Comparison of ENCODE assay signal across 12 mouse cellular contexts in the genomic region with DNA sequence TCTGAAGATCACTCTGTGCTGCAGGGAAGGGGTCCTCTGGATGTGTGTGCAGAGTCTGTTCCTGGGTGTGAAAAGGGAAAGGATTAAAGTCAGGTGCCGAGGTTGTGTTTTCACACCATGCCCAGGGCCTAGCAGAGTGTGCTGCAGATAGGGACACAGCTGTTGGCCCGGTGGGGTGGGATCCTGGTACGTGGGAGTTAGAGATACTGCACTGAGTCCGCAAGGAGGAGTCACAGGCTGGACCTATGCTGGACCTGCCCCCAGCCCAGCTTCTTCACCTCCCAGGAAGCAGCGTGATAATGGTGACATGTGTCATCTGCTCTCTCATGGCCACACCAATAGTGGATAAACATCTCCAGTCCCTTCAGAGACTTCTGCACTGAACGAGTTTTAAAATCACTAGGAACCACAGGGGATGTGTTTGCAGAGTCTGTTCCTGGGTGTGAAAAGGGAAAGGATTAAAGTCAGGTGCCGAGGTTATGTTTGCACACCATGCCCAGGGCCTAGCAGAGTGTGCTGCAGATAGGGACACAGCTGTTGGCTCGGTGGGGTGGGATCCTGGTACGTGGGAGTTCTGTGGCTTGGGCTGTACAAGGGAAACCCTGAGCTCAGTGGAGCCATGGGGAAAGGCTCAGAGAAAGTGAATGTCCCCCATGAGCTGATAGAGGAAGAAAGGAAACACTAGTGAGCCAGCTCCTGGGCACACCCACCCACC. TPM values are rescaled to one million over a fixed set of nuclear protein-coding genes. Genes with fewer than 3 reads are reported as not detected.
DNase-seq lines count a peak whose midpoint lies in the region; ATAC-seq lines count a peak whose summit lies in the region.
"Had no signal": no experiment of that assay in that cellular context is flagged by ENCODE, and none has a peak within 500 bp of the region (broad histone marks: within the 10 kb centered on the region; RNA-seq: fewer than 3 reads in every experiment).

No protein-coding gene starts in this region.

- peak overlapping the region; percentile 51 for H3K27ac ChIP-seq in forebrain, embryonic 10.5 days
- no peak overlapping the region for H3K27ac ChIP-seq in forebrain, embryonic 14.5 days (ENCODE audit: low read depth, low read length)
- H3K27ac ChIP-seq in midbrain, embryonic 13.5 days = no peak overlapping the region
- no peak overlapping the region for H3K27ac ChIP-seq in midbrain, embryonic 11.5 days (ENCODE audit: low read depth, low read length)
- H3K27ac ChIP-seq in liver, embryonic 16.5 days (ENCODE audit: low read length) = peak overlapping the region; percentile 82
- H3K27ac ChIP-seq in limb, embryonic 10.5 days = no peak overlapping the region
- H3K27ac ChIP-seq: heart, embryonic 15.5 days had no signal

- intact Hi-C loops in left cerebral cortex, postnatal 14 days (cut with DNase I) = loop anchor here (2.0 kb wide), 1 partner anchor 23 kb away; no protein-coding TSS in a partner anchor

- no peak for DNase-seq in forebrain, embryonic 10.5 days (ENCODE audit: extremely low spot score, low spot score)
- DNase-seq in forebrain, embryonic 14.5 days (ENCODE audit: low spot score) = no peak
- no peak for DNase-seq in midbrain, embryonic 11.5 days (ENCODE audit: low spot score, missing footprints)
- DNase-seq in left cerebral cortex, postnatal 14 days (ENCODE audit: low spot score in 2 of 2) = no peak
- DNase-seq in limb, embryonic 10.5 days (ENCODE audit: low spot score) = no peak
- no peak for DNase-seq in gastrocnemius, adult 18-20 months (ENCODE audit: low spot score)
- DNase-seq: kidney, adult 11 months; midbrain, embryonic 14.5 days; right cerebral cortex, postnatal 25 days had no signal

- no peak overlapping the region for H3K4me3 ChIP-seq in forebrain, embryonic 10.5 days
- no peak overlapping the region for H3K4me3 ChIP-seq in forebrain, embryonic 14.5 days (ENCODE audit: low read depth, low read length)
- no peak overlapping the region for H3K4me3 ChIP-seq in midbrain, embryonic 13.5 days (replicated peaks)
- no peak overlapping the region for H3K4me3 ChIP-seq in midbrain, embryonic 11.5 days (ENCODE audit: low read depth, low read length)
- H3K4me3 ChIP-seq in liver, embryonic 16.5 days (ENCODE audit: low read depth, low read length) = no peak overlapping the region; the same call in 1 of the 2 replicates
- H3K4me3 ChIP-seq in limb, embryonic 10.5 days = no peak overlapping the region
- H3K4me3 ChIP-seq: heart, embryonic 15.5 days had no signal

- H3K27me3 ChIP-seq in forebrain, embryonic 10.5 days (ENCODE audit: poor library complexity, severe bottlenecking) = peaks cover 17% of the 10 kb centered on the region
- H3K27me3 ChIP-seq in forebrain, embryonic 14.5 days (replicated peaks; ENCODE audit: control insufficient read depth, insufficient read depth, low read length) = no peaks in the 10 kb centered on the region
- no peaks in the 10 kb centered on the region for H3K27me3 ChIP-seq in midbrain, embryonic 13.5 days
- no peaks in the 10 kb centered on the region for H3K27me3 ChIP-seq in midbrain, embryonic 11.5 days (ENCODE audit: control insufficient read depth, insufficient read depth, low read length)
- H3K27me3 ChIP-seq in liver, embryonic 16.5 days (ENCODE audit: control insufficient read depth, insufficient read depth, low read depth, low read length) = peaks cover under 1% of the 10 kb centered on the region; the same call in 1 of the 2 replicates
- H3K27me3 ChIP-seq in limb, embryonic 10.5 days (ENCODE audit: low read depth, poor library complexity, severe bottlenecking) = peaks cover 4% of the 10 kb centered on the region; the same call in 1 of the 2 replicates

- H3K36me3 ChIP-seq in forebrain, embryonic 10.5 days (replicated peaks) = peaks cover 21% of the 10 kb centered on the region
- no peaks in the 10 kb centered on the region for H3K36me3 ChIP-seq in forebrain, embryonic 14.5 days (ENCODE audit: control insufficient read depth, insufficient read depth, low read length)
- no peaks in the 10 kb centered on the region for H3K36me3 ChIP-seq in midbrain, embryonic 13.5 days
- H3K36me3 ChIP-seq in midbrain, embryonic 11.5 days (ENCODE audit: control insufficient read depth, insufficient read depth, low read length) = no peaks in the 10 kb centered on the region
- no peaks in the 10 kb centered on the region for H3K36me3 ChIP-seq in liver, embryonic 16.5 days (ENCODE audit: control insufficient read depth, insufficient read depth)
- H3K36me3 ChIP-seq in limb, embryonic 10.5 days = no peaks in the 10 kb centered on the region
- H3K36me3 ChIP-seq: heart, embryonic 15.5 days had no signal

- 72% methylated on average over 9 of the region's 9 CpGs for WGBS in forebrain, embryonic 10.5 days
- WGBS in forebrain, embryonic 14.5 days = 72% methylated on average over 9 of the region's 9 CpGs
- WGBS in midbrain, embryonic 13.5 days = 63% methylated on average over 9 of the region's 9 CpGs
- WGBS in midbrain, embryonic 11.5 days = 69% methylated on average over 9 of the region's 9 CpGs
- 10% methylated on average over 9 of the region's 9 CpGs for WGBS in liver, embryonic 16.5 days (ENCODE audit: insufficient replicate concordance)
- WGBS in limb, embryonic 10.5 days = 68% methylated on average over 9 of the region's 9 CpGs

- peaks cover 24% of the 10 kb centered on the region for H3K4me1 ChIP-seq in forebrain, embryonic 10.5 days
- peaks cover 3% of the 10 kb centered on the region; the same call in 1 of the 2 replicates for H3K4me1 ChIP-seq in forebrain, embryonic 14.5 days (ENCODE audit: control insufficient read depth, insufficient read depth, low read length)
- peaks cover 7% of the 10 kb centered on the region for H3K4me1 ChIP-seq in midbrain, embryonic 13.5 days (replicated peaks)
- peaks cover 7% of the 10 kb centered on the region for H3K4me1 ChIP-seq in midbrain, embryonic 11.5 days (ENCODE audit: control insufficient read depth, insufficient read depth, low read length)
- H3K4me1 ChIP-seq in liver, embryonic 16.5 days (ENCODE audit: control insufficient read depth, low read depth, low read length) = peaks cover 34% of the 10 kb centered on the region
- H3K4me1 ChIP-seq in limb, embryonic 10.5 days = peaks cover 4% of the 10 kb centered on the region; the same call in 1 of the 2 replicates
- H3K4me1 ChIP-seq: heart, embryonic 15.5 days had no signal

- ATAC-seq in forebrain, embryonic 14.5 days = no peak
- ATAC-seq in midbrain, embryonic 13.5 days = 0 out of 2 replicates have a peak, but pooled peaks have one; percentile 20
- no peak for ATAC-seq in midbrain, embryonic 11.5 days (ENCODE audit: low FRiP score)
- peak; percentile 87 for ATAC-seq in liver, embryonic 16.5 days (ENCODE audit: low read depth)

- H3K9me3 ChIP-seq in forebrain, embryonic 10.5 days = no peaks in the 10 kb centered on the region
- no peaks in the 10 kb centered on the region for H3K9me3 ChIP-seq in forebrain, embryonic 14.5 days (replicated peaks; ENCODE audit: control insufficient read depth, low read length)
- no peaks in the 10 kb centered on the region for H3K9me3 ChIP-seq in midbrain, embryonic 13.5 days
- no peaks in the 10 kb centered on the region for H3K9me3 ChIP-seq in midbrain, embryonic 11.5 days (ENCODE audit: control insufficient read depth, low read length)
- no peaks in the 10 kb centered on the region for H3K9me3 ChIP-seq in liver, embryonic 16.5 days (replicated peaks; ENCODE audit: control insufficient read depth, low read length)
- no peaks in the 10 kb centered on the region for H3K9me3 ChIP-seq in limb, embryonic 10.5 days (replicated peaks)
- H3K9me3 ChIP-seq: heart, embryonic 15.5 days had no signal

- H3K9ac ChIP-seq in forebrain, embryonic 14.5 days (ENCODE audit: low read length) = no peak overlapping the region
- no peak overlapping the region for H3K9ac ChIP-seq in midbrain, embryonic 13.5 days (replicated peaks)
- no peak overlapping the region for H3K9ac ChIP-seq in midbrain, embryonic 11.5 days (ENCODE audit: low read length)
- H3K9ac ChIP-seq in liver, embryonic 16.5 days (ENCODE audit: low read depth, low read length) = peak overlapping the region; percentile 24
- H3K9ac ChIP-seq: heart, embryonic 15.5 days had no signal

- H3K4me2 ChIP-seq in forebrain, embryonic 14.5 days (ENCODE audit: low read length) = no peak overlapping the region
- no peak overlapping the region for H3K4me2 ChIP-seq in midbrain, embryonic 13.5 days (replicated peaks)
- H3K4me2 ChIP-seq in midbrain, embryonic 11.5 days = no peak overlapping the region
- peak overlapping the region; percentile 48 for H3K4me2 ChIP-seq in liver, embryonic 16.5 days (ENCODE audit: low read depth, low read length)
- H3K4me2 ChIP-seq: heart, embryonic 15.5 days had no signal

RNA-seq across cellular contexts. Expression of a gene that starts 20.4 kb away (rescaled TPM):
- 17.9 and 22.3 TPM in 2 replicates for polyA plus RNA-seq in forebrain, embryonic 10.5 days (2016; fragmentation: Nextera tagmentation; extraction: Ambion mirVana)
- 6.0 and 7.8 TPM in 2 replicates for polyA plus RNA-seq in forebrain, embryonic 14.5 days (2014; fragmentation: Nextera tagmentation; extraction: Ambion mirVana)
- 13.0 and 15.1 TPM in 2 replicates for polyA plus RNA-seq in midbrain, embryonic 13.5 days (2015; fragmentation: Nextera tagmentation; extraction: Ambion mirVana)
- 22.8 and 26.0 TPM in 2 replicates for polyA plus RNA-seq in midbrain, embryonic 11.5 days (2014; fragmentation: Nextera tagmentation; extraction: Ambion mirVana)
- 1.3 TPM in 2 replicates for polyA plus RNA-seq in liver, embryonic 16.5 days (2015; fragmentation: Nextera tagmentation; extraction: Ambion mirVana)
- total RNA-seq in left cerebral cortex, postnatal 14 days (2021) = 1 to 10 TPM; 3.1 to 3.5 TPM
- 3.1 and 6.0 TPM in 2 replicates for polyA plus RNA-seq in limb, embryonic 10.5 days (2016; fragmentation: Nextera tagmentation; extraction: Ambion mirVana)
- 1 to 10 TPM; 2.3 to 3.4 TPM for total RNA-seq in gastrocnemius, adult 18-20 months (2021)

Comparison
In these comparisons a context has a peak if more than half of its experiments do, and no peak if none do; other contexts are left out.
1. H3K27ac ChIP-seq: peak in forebrain, embryonic 10.5 days (single experiment) and liver, embryonic 16.5 days (single experiment); none in forebrain, embryonic 14.5 days (single experiment), midbrain, embryonic 13.5 days (single experiment), midbrain, embryonic 11.5 days (single experiment) and limb, embryonic 10.5 days (single experiment).
2. ATAC-seq: peak in midbrain, embryonic 13.5 days (single experiment) and liver, embryonic 16.5 days (single experiment); none in forebrain, embryonic 14.5 days (single experiment) and midbrain, embryonic 11.5 days (single experiment).